ENCODE assay signal across 16 mouse cellular contexts in the genomic region with DNA sequence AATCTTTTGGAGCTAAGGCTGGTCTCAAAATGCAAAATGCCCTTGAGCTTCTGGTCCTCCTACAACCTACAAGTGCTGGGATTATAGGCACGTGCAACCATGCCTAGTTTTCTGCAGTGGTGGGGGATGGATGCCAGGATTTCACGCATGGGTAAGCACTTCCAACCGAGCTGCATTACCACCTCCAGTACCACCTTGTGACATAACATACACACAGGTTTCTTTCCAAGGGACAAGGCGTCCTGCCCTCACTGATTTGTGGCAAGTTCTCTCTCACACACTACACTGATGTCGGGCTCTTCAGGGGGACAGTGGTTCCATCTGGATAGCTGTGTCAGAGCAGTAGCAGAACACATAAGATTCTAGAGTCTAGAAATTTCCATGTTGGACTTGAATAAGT.
"Had no signal": no experiment of that assay in that cellular context is flagged by ENCODE, and none has a peak within 500 bp of the region (broad histone marks: within the 10 kb centered on the region; RNA-seq: fewer than 3 reads in every experiment).

No protein-coding gene starts in this region.

- H3K9ac ChIP-seq: heart, embryonic 12.5 days; hindbrain, embryonic 12.5 days; hindbrain, embryonic 14.5 days; intestine, embryonic 15.5 days; limb, embryonic 12.5 days; liver, embryonic 13.5 days had no signal

- ATAC-seq: inflammation-experienced regulatory T-cells, adult 6 months; intestine, embryonic 15.5 days; intestine, postnatal 0 days had no signal

- H3K36me3 ChIP-seq: heart, embryonic 12.5 days; hindbrain, embryonic 10.5 days; hindbrain, embryonic 12.5 days; intestine, embryonic 15.5 days; limb, embryonic 10.5 days; limb, embryonic 12.5 days; liver, embryonic 13.5 days had no signal

- H3K4me3 ChIP-seq: gastrocnemius, adult 2 months; heart, embryonic 12.5 days; hindbrain, embryonic 10.5 days; hindbrain, embryonic 12.5 days; intestine, embryonic 15.5 days; layer of hippocampus, adult 2 months; left cerebral cortex, adult 2 months; limb, embryonic 10.5 days; limb, embryonic 12.5 days; liver, embryonic 13.5 days had no signal

- H3K27me3 ChIP-seq: heart, embryonic 12.5 days; hindbrain, embryonic 12.5 days; intestine, embryonic 15.5 days; limb, embryonic 12.5 days; liver, embryonic 13.5 days had no signal

- H3K4me1 ChIP-seq: hindbrain, embryonic 10.5 days; hindbrain, embryonic 12.5 days; limb, embryonic 12.5 days; liver, embryonic 13.5 days had no signal

- H3K4me2 ChIP-seq: heart, embryonic 12.5 days; hindbrain, embryonic 12.5 days; hindbrain, embryonic 14.5 days; intestine, embryonic 15.5 days; limb, embryonic 12.5 days; liver, embryonic 11.5 days; liver, embryonic 13.5 days had no signal

- DNase-seq: gastrocnemius, postnatal 25 days; kidney, adult 8-10 months; liver, embryonic 13.5 days had no signal

- H3K9me3 ChIP-seq: heart, embryonic 12.5 days; hindbrain, embryonic 10.5 days; hindbrain, embryonic 12.5 days; intestine, embryonic 15.5 days; limb, embryonic 10.5 days; limb, embryonic 12.5 days; liver, embryonic 13.5 days had no signal

- H3K27ac ChIP-seq: gastrocnemius, adult 2 months; hindbrain, embryonic 12.5 days; hindbrain, embryonic 14.5 days; intestine, embryonic 15.5 days; layer of hippocampus, adult 2 months; left cerebral cortex, adult 2 months; limb, embryonic 10.5 days; limb, embryonic 12.5 days; liver, embryonic 13.5 days had no signal
